Mouse (Mus musculus) lung, adult 2 months (tissue): ENCODE results near the gene Erbb2.

Experiments
- CTCF ChIP-seq: fragments of 200-500 bp; IDR thresholded peaks from 2 replicates; pipeline ENCODE4 v1.5.1; 2011; ENCODE audit warnings: mild to moderate bottlenecking, low read length, control low read depth; ENCODE audit not compliant: insufficient read depth
- POLR2A ChIP-seq: fragments of 200-500 bp; IDR thresholded peaks from 2 replicates; pipeline ENCODE4 v1.6.1; 2011; ENCODE audit warnings: low read depth, mild to moderate bottlenecking, control low read depth, low read length, borderline replicate concordance; ENCODE audit errors: extremely low read depth

- TF ChIP-seq CTCF (no peak), POLR2A (no peak)
Measured at GRCm38 (mm10) chr11:98445679-98446078, 33.4 kb downstream of the Erbb2 start.
